Mouse (Mus musculus) naive thymus-derived CD4-positive, alpha-beta T cell, adult 2 months (primary cell): ENCODE data around the gene Flot1.
A peak's percentile ranks its signal among the peaks of the same experiment; 100 is the strongest.

Source experiments
- DNase-seq: peaks from one replicate; pipeline ENCODE4 v3.0.0-alpha.2; 2011; ENCODE audit warnings: low read depth

The Flot1 gene

GRCm38 (mm10) chr17:35822964-35823937 is at the start of gene Flot1:
Flot1 (plus strand) TSS chr17:35823230.
- peak; percentile 85 for DNase-seq

DNA sequence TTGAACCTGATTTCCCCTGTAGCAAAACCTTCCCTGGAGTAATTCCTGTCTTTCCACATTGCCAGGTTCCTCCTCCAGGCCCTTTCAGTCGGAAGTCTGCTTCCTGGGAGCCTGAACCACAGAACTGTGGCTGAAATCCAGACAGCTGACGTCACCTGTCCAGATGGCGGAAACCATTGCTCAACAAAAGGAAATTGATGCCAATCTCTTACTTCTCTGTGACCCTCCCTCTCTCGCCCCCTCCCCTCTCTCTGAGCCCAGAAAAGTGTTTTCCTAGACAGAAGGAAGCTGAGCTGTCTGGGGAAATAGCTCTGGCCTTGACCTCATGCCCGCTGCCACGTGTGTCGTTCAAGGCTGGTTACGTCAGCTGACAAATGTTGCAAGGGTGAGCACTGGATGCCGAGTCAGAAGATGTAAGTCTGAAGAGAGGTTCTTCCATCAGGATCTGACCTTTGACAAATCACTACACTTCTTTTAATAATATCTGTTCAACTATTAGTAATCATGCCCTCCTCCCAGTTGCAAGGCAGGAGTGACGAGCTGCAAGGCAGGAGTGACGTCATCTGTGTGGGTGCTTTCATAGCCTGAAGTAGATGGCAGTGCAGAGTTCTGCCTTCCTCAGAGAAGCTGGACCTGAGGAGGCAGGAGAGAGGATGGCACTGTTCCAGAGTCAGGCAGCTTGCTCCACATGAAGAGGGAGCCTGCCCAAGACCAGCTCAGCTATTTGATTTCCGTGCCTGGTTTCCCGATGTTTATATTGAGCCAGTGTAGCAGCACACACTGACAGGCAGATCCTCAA is 46.0 kb upstream of the Flot1 start:
- DNase-seq = no peak

DNA sequence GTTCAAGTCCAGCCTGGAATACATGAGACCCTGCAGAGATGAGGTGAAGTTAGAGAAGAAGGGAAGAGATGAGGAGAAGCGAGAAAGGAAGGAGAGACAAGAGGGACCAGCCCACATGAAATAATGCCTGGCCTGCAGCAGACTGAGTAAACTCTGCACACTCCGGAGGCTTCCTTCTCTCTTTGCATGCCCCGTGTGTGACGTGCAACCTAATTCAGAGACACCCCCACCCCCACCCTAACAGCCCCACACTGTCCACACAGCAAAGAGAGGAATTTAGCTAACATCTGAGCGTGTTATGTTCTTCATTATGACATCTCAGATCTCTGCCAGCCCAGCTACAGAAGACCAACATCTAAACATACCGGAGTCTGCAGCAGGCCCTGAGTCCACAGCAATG is 44.1 kb upstream of the Flot1 start:
- DNase-seq = no peak

DNA sequence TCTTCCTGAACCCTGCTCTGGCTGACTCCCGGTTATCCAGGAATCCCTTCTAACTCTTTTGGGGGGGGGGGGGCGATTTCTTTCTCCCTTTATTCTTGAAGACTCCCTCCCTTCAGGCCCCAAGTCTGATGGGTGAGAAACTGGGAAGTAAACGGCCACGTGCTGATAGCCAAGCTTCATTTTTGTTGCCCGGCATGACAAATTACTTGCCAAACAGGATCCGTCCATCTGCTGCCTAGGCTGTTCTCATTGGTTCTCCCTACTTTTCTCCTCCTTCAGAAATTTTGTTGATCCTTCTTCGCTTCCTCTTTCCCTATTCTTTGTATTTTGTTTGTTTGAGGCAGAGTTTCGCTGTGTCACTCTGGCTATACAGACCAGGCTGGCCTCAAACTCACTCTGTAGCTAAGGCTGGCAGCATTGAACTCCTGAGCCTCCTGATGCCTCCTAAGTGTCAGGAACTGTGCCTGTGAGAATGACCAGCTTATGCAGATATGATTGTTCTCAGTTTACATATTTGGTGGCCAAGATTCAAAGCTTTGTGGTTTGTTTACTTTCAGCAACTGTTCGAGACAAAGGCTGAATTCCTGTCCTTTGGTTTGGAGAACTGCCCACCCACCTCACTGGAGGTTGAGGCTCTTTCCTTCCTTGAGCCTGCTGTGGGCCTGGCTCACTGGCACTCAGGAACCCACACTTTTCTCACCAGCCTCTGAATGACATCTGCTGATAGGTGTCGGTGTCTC is 43.4 kb upstream of the Flot1 start:
- no peak for DNase-seq

DNA sequence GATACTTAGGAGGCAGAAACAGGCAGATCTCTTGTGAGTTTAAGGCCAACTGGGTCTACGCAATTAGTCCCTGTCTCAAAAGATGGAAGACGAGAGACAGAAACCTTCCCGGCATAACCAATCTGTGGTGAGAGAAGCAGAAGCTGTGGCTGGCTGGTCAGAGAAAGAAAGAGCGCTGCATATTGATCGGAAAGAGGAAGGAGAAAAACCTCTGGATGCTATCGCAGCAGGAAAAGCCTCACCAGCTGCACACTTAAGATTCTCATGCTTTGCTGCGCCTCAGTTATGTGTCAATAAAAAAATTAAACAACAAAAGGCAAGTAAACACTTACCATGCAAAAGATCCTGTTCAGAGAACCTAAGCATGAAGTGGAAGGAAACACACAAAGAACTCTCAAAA is 42.7 kb upstream of the Flot1 start:
- DNase-seq = no peak

GRCm38 (mm10) chr17:35782398-35782797 is 40.6 kb upstream of the Flot1 start:
- DNase-seq = peak; percentile 46

- DNase-seq = no peak
Observed at GRCm38 (mm10) chr17:35782924-35783323, 40.1 kb upstream of the Flot1 start.

GRCm38 (mm10) chr17:35783944-35784343 is 39.1 kb upstream of the Flot1 start:
- no peak for DNase-seq

DNA sequence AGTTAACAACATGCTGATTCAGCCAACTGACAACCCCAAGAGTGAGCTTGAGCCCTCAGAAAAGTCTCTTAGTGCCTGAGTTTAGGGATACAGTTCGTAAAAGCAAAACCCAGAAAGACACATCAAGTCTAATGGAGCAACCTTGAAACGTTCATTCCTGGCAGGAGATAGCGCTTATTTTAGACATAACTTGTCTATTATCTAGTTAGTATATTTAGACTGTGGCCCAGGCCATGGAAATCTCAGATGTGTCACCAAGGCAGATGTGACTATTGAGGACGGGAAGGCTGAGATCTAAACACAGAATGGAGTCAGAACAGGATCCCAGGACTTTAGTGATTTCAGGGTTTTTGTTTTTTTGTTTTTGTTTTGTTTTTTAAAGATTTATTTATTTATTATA is 37.9 kb upstream of the Flot1 start:
- no peak for DNase-seq

- no peak for DNase-seq
Observed at GRCm38 (mm10) chr17:35787493-35787892, 35.5 kb upstream of the Flot1 start.

DNA sequence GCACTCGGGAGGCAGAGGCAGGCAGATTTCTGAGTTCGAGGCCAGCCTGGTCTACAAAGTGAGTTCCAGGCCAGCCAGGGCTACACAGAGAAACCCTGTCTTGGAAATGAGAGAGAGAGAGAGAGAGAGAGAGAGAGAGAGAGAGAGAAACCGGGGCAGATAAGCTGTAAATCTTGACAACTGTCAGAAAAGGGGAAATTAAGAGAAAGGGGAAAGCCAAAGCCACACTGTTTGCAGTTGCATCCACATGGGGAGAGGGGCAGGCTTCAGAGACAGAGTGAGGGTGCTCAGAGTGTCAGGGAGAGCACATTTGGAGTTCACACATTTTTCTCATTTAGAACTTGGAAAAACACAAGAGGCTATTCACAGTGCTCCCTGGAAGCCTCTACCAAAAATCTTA is 35.0 kb upstream of the Flot1 start:
- no peak for DNase-seq

- DNase-seq = no peak
Observed at GRCm38 (mm10) chr17:35790933-35791332, 32.1 kb upstream of the Flot1 start.

DNA sequence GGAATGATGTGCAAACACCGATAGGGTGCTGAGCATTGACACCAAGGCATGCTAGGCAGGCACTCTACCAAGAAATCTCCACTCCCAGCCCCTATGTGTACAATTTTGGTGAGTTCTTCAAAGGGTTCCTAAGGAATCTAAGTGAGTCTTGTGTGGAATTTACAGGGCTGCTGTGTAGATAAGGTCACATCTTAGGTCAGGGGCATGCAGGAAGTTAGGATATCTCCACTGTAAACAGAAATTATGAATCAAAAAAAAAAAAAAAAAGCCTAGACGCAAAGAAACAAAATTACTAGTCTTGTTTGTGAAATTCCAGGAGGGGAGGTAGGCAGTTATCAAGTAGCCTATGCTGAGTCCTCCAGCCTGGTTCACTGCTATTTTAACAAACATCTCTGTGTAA is 30.2 kb upstream of the Flot1 start:
- DNase-seq = no peak

DNA sequence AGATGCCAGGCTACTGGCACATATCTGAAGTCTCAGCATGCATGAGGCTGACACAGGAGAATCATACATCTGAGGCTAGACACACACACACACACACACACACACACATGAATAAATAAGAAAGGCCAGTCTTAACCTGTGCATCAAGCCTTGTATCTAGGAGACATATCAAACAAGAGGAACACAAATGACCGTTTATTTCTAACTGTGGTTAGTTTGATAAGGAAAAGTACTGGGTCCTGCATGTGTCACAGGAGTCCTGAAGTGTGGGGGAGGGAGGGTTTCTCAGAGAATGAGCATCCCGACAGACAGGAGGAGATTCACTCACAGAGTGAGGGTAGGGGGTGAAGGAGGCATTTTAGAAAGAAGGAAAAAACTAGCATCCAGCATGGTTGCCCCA is 27.9 kb upstream of the Flot1 start:
- no peak for DNase-seq

DNA sequence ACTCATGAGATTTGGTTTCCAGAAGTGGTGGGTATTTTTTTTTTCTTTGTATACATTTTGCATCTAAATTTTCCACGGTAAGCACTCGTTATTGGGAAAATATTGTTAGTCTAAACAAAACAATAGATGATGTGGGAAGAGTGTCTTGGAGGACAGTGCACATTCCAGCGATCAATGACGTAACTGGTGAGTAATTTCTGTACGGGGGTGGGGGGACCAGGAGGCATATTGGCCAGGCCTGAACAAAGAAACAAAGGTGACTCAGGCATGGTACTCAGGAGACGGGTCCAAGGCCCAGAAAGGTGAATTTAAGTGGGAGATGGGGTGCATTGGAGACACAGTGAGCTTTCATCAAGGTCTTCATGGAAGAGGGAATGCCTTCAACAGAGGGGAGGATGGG is 27.4 kb upstream of the Flot1 start:
- no peak for DNase-seq

- no peak for DNase-seq
Observed at GRCm38 (mm10) chr17:35796835-35797234, 26.2 kb upstream of the Flot1 start.

DNA sequence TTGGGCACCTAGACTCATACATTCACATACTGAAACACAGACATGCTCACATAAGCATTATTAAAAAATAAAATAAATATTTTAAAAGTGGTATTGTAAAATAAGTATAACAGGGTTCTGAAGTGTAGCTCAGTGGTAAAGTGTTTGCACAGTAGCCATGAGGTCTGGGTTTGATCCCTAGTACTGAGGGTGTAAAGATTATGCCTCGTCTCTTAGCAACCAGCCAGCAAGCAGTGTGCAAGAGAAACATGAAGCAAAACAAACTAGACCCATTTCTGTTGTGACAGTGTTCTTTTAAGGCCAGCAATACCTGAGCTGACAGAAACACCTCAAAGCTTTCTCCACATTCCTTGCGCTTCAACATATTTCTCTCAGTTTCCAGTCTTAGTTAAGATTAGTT is 22.1 kb upstream of the Flot1 start:
- no peak for DNase-seq

GRCm38 (mm10) chr17:35803020-35803419 is 20.0 kb upstream of the Flot1 start:
- DNase-seq = no peak

GRCm38 (mm10) chr17:35803858-35804399 is 19.1 kb upstream of the Flot1 start:
- DNase-seq = no peak

DNA sequence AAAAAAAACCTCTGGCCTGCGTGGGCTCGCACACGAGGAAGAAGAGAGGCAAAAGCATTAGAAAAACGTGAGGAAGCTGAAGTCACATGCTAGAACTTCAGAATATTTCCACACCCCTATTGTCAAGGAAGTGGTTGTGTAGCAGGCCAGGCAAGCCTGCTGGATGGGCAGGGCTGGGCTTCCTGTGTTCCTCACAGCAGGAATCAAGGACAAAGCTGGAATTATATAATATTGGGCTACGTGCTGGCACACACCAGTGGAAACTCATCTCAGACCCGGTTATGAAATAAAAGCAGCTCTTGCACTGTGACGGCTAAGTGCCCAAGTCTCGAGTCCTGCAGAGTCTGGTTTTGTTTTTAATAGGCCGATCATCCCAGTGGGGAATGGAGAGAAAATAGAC is 15.0 kb upstream of the Flot1 start:
- no peak for DNase-seq

- DNase-seq = no peak
Observed at GRCm38 (mm10) chr17:35809395-35809794, 13.6 kb upstream of the Flot1 start.
